Comparison of ENCODE assay signal across 8 mouse cellular contexts in the genomic region with DNA sequence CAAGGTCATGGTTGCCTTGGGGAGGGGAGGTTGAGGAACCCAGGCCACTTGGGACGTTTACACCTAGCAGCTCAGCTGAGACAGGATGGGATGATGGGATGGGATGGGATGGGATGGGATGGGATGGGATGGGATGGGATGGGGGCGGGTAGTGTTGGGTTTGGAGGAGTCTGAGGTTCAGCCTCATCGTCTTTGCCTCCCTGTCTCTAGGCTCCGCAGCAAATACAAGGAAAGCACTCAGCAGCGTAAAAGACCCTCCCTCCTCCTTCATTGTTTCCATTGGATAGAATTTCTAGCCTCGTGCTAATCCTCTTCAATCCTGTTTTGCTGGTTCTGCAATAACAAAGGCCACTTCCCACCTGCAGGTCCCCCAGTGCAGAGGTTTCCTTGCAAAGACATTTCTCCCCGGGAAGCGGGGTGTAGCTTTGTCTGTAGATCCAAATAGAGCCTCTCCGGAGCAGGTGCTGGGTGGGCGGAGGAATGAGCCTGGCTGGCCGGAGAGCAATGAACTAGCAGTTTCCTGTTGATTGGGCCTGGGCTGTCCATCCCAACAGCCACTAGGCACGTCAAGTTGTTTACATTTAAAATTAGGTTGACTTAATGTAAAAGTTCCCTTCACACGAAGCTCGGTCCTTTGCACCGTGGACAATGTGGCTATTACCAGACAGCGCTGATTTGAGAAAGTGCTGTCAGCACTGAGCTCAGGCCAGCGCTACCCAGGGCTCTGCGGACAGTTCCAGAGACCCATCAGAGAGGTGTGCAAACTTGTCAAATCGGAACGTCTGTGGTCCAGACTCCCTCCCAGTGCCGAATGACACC. TPM values are rescaled to one million over a fixed set of nuclear protein-coding genes. Genes with fewer than 3 reads are reported as not detected.
A peak's percentile ranks its signal among the peaks of the same experiment; 100 is the strongest.
DNase-seq lines count a peak whose midpoint lies in the region; ATAC-seq and TF ChIP-seq lines count a peak whose summit lies in the region.

No protein-coding gene starts in this region.

- H3K27ac ChIP-seq in kidney, adult 2 months (ENCODE audit: insufficient read depth, low read depth, low read length): no peak overlapping the region
- H3K27ac ChIP-seq in bone marrow, adult 2 months (ENCODE audit: control insufficient read depth, insufficient read depth, low read depth, low read length, poor library complexity): peak overlapping the region; percentile 87
- no peak overlapping the region for H3K27ac ChIP-seq in heart, embryonic 16.5 days (ENCODE audit: low read length)
- 0 out of 2 replicates have a peak overlapping the region, but pooled peaks have one; percentile 55 for H3K27ac ChIP-seq in midbrain, embryonic 10.5 days (replicated peaks)

- no peaks in the 10 kb centered on the region for H3K9me3 ChIP-seq in heart, embryonic 16.5 days (replicated peaks; ENCODE audit: control insufficient read depth, low read length)
- H3K9me3 ChIP-seq in midbrain, embryonic 10.5 days (replicated peaks): no peaks in the 10 kb centered on the region

- 31% methylated on average over 21 of the region's 21 CpGs for WGBS in kidney, adult 2 months
- 36% methylated on average over 21 of the region's 21 CpGs for WGBS in bone marrow, adult 2 months
- WGBS in heart, embryonic 16.5 days: 15% methylated on average over 21 of the region's 21 CpGs
- 2% methylated on average over 21 of the region's 21 CpGs for WGBS in midbrain, embryonic 10.5 days

- no peak for TF ChIP-seq POLR2A in kidney, adult 2 months (IDR thresholded peaks at IDR 0.05; ENCODE audit: low read depth, low read length)
- TF ChIP-seq POLR2A in bone marrow, adult 2 months (IDR thresholded peaks at IDR 0.05; ENCODE audit: borderline replicate concordance, control insufficient read depth, low read depth, low read length): no peak

- H3K4me2 ChIP-seq in heart, embryonic 16.5 days (ENCODE audit: low read depth, low read length): peak overlapping the region; percentile 66

- no peaks in the 10 kb centered on the region for H3K36me3 ChIP-seq in kidney, adult 2 months (ENCODE audit: control insufficient read depth, insufficient read depth, low read length)
- H3K36me3 ChIP-seq in heart, embryonic 16.5 days (ENCODE audit: control insufficient read depth, insufficient read depth): no peaks in the 10 kb centered on the region
- H3K36me3 ChIP-seq in midbrain, embryonic 10.5 days: no peaks in the 10 kb centered on the region

- 0 out of 2 replicates have a peak, but pooled peaks cover 3% of the 10 kb centered on the region for H3K4me1 ChIP-seq in kidney, adult 2 months (ENCODE audit: control insufficient read depth, insufficient read depth, low read length)
- peaks cover 5% of the 10 kb centered on the region for H3K4me1 ChIP-seq in bone marrow, adult 2 months (ENCODE audit: control insufficient read depth, insufficient read depth, low read length)
- peaks cover 26% of the 10 kb centered on the region for H3K4me1 ChIP-seq in heart, embryonic 16.5 days (ENCODE audit: control insufficient read depth, insufficient read depth, low read length)
- peaks cover 29% of the 10 kb centered on the region for H3K4me1 ChIP-seq in midbrain, embryonic 10.5 days

- H3K9ac ChIP-seq in heart, embryonic 16.5 days (ENCODE audit: low read length): peak overlapping the region; percentile 23; the same call in 1 of the 2 replicates

- peak; percentile 9; the same call in 1 of the 2 replicates for ATAC-seq in heart, embryonic 16.5 days (replicated peaks; ENCODE audit: extremely low read depth, insufficient read depth, low FRiP score)
- ATAC-seq in inflammation-experienced regulatory T-cells, adult 6 months: no peak

- DNase-seq in kidney, adult 2 months: no peak
- no peak for DNase-seq in kidney, postnatal 14 days
- peak; percentile 66 for DNase-seq in midbrain, embryonic 10.5 days (ENCODE audit: low spot score)
- DNase-seq in layer of hippocampus, adult 9-11 months: no peak
- DNase-seq in spleen, postnatal 36 days (ENCODE audit: low spot score in 2 of 2): no peak

- no peak for TF ChIP-seq CTCF in kidney, adult 2 months (conservative IDR thresholded peaks at IDR 0.05; ENCODE audit: insufficient read depth, insufficient read length, low read depth, low read length)
- TF ChIP-seq CTCF in bone marrow, adult 2 months (IDR thresholded peaks at IDR 0.05; ENCODE audit: control insufficient read depth, insufficient read depth, low read length): no peak

- no peaks in the 10 kb centered on the region for H3K27me3 ChIP-seq in kidney, adult 2 months (replicated peaks; ENCODE audit: control insufficient read depth, insufficient read depth, low read length)
- H3K27me3 ChIP-seq in heart, embryonic 16.5 days (ENCODE audit: control insufficient read depth, insufficient read depth, low read length): no peaks in the 10 kb centered on the region
- H3K27me3 ChIP-seq in midbrain, embryonic 10.5 days (ENCODE audit: low read depth, poor library complexity, severe bottlenecking): peaks cover 98% of the 10 kb centered on the region

- peak overlapping the region; percentile 48 for H3K4me3 ChIP-seq in kidney, adult 2 months (ENCODE audit: insufficient read depth, low read depth, low read length)
- peak overlapping the region; percentile 65 for H3K4me3 ChIP-seq in bone marrow, adult 2 months (replicated peaks; ENCODE audit: control insufficient read depth, low read depth, low read length)
- peak overlapping the region; percentile 46 for H3K4me3 ChIP-seq in heart, embryonic 16.5 days (ENCODE audit: low read length)
- peak overlapping the region; percentile 50 for H3K4me3 ChIP-seq in midbrain, embryonic 10.5 days

RNA-seq across cellular contexts. Expression of gene Tmem154, which starts 0.5 kb away (rescaled TPM):
- polyA plus RNA-seq in kidney, adult 2 months (2012; rRNA removed): 0.42 and 0.88 TPM in 2 replicates
- polyA plus RNA-seq in bone marrow, adult 2 months (2011; ENCODE audit: insufficient read depth, insufficient read length, low replicate concordance, missing spikeins): 4.8 and 12.6 TPM in 2 replicates
- 2.0 and 3.1 TPM in 2 replicates for polyA plus RNA-seq in heart, embryonic 16.5 days (2015; fragmentation: Nextera tagmentation; extraction: Ambion mirVana)
- 0.25 and 0.29 TPM in 2 replicates for polyA plus RNA-seq in midbrain, embryonic 10.5 days (2016; fragmentation: Nextera tagmentation; extraction: Ambion mirVana)
- 100 to 1,000 TPM; 108 to 140 (median 136) TPM for polyA plus RNA-seq in inflammation-experienced regulatory T-cells, adult 6 months (2017; shearing (Covaris generic))

Comparison
In these comparisons a context has a peak if more than half of its experiments do, and no peak if none do; other contexts are left out.
1. H3K27ac ChIP-seq: peak in bone marrow, adult 2 months (single experiment) and midbrain, embryonic 10.5 days (single experiment); none in kidney, adult 2 months (single experiment) and heart, embryonic 16.5 days (single experiment).
2. Peak in every context shown above with its lines, with median percentiles within 50 percentile points of each other: H3K4me3 ChIP-seq.